Mouse (Mus musculus): ENCODE measurements around the gene Kmt2e.

Kmt2e gene

DNA sequence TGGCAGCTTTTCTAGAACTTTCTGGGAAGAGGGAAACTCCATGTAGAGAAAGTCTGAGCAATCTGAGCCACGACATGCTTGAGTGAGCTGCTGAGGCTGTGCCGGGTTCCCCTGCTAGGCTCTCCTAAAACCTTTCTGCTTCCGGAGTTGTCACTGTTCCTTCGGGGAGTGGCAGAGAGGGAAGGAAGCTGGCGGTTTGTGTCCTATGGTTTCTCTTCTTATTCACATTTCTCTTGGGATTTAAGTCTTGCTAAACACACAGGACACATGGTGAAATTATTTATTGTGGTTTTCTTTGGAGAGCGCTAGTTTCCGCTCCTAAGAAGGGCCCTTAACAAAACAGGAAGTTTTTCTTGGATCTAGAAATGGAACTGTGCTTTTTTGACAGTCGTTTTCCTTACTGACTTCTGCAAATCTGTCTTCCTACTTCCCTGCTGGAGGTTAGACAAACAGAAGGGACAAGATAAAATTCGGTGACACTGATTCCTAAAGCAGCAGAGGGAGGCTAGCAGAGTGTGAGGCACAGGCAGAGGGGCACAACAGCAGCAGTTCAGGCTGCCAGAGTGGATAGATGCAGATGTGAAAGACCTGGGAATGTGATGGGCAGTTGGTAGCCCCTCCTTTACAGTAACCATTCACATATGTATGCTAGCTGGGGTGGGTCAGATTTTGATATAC, 24.1 kb upstream of the Kmt2e start:
- DNase-seq (ENCODE audit: low read depth, low spot score): no peak

DNA sequence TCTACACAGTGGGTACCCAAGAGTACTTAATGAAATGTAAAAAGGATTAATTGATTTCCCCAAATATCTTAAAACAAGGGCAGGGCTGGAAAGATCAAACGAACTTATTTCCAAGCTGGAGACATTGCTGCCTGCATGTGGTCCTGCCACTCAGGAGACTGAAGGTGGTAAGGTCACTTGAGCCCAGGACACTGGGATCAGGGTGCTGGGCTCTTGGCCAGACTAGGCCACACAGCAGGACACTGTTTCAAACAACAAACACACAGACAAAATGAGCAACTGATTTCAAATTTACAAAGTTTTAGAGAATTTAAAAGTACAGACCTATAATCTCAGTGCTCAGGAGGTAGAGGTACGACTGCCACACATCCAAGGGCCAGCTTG, 23.5 kb upstream of the Kmt2e start:
- DNase-seq (ENCODE audit: low read depth, low spot score): no peak

DNA sequence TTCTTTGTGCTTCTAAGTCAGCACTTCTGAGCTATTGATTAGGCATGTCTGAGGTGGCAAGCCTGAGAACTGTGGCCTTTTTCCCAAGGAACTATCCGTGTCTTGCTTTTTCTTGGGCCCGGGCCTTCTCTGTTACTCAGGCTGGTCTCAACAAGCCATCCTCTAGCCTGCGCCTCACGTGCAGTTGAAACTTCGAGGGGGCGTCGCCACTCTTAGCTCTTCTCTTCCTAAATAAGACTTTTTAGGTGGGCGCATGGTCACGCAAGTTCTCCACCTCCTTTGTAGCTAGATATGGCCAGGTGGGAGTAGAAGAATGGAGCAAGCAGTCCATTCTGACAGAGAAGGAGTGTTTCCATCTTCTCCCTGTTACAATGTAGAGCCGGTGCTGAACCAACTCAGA, 22.6 kb upstream of the Kmt2e start:
- DNase-seq (ENCODE audit: low read depth, low spot score): no peak

DNA sequence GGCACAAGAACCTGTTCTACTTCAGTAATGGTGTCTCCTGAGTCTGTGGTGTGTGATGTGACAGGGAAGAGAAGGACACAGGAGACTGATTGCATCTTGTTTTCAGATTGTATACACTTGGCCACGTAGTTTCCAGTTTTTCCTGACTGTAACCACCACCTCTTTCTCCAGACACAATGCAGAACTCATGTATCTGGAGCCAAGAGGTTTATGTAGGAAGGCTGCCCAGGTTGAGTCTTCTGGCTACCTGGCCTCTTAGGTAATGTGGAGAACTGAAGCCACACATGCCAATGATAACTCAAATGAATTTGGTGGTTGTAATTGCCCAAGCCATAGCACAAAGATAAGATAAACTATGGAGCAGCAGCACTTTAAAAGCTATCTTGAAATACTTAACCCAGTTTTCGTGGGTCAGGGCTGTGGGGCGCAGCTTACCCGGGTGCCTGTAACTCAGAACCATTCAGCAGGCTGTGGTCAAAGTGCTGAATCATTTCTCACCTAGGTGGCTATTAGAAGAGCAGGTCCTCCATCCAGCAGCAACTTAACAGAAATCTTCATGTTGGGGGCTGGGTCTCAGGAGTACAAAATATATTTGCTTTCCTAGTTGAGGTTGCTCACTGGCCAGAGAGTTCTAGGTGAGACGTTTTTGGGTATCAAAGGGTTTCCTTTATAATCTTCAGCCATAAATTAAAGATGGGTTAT, 21.8 kb upstream of the Kmt2e start:
- DNase-seq (ENCODE audit: low read depth, low spot score): no peak

DNA sequence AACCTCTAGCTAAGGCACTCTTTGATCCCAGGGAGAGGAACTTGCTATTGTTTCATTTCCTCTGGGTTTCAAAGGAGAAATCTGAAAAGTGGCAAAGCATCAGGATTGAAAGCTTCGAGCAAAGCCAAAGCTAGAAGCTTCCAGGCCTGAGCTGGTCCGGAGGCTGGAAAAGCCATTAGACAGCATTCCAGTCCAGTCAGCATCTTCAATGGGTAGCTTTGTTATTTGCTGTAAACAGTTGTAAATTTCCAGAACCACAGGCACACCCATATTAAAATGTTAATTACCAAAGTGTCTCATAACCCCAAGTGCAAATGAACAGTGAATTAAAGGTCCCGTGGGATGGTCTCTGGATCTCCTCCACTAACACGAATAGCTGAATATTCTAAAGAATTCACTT, 21.2 kb upstream of the Kmt2e start:
- no peak for DNase-seq (ENCODE audit: low read depth, low spot score)

DNA sequence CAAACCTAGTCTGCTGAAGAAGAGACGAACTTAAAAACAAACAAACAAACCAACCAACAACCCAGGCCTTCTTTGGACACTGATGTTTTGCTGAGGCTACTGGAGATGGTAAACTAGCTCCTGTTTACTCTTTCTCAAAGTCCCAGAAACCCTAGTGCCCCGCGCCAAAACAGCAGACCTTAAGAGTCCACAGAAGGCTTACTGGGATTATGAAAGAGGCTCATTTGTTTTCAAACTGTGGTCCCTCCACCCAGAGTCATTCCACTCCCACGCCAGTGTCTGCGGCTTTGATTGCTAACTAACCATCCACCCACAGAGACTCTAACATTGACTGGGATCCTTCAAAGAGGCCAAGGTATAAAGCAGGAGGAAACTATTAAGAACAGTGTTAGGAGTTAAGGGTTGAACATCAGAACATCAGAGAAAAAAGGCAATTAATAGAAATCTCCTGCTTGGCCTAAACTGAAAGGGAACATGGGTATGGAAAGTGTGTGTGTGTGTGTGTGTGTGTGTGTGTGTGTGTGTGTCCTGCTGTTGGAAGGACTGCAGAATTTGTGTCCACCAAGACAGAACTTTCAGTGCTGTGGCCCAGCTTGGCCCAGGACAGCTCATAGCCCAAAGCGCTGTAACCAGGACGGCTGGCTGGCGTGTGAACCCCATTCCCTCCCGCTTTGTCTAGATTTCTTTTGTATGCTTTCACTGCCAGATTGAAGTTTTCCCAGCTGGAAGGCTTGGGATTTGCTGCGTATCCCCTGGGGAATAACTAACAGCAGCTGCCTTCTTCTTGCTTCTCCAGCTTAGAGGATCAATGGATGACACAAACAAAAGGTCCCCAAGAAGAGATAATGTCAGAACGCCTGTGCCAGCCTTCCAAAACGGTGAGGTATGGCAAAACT, 20.4 kb upstream of the Kmt2e start:
- DNase-seq (ENCODE audit: low read depth, low spot score): peak; percentile 76

DNA sequence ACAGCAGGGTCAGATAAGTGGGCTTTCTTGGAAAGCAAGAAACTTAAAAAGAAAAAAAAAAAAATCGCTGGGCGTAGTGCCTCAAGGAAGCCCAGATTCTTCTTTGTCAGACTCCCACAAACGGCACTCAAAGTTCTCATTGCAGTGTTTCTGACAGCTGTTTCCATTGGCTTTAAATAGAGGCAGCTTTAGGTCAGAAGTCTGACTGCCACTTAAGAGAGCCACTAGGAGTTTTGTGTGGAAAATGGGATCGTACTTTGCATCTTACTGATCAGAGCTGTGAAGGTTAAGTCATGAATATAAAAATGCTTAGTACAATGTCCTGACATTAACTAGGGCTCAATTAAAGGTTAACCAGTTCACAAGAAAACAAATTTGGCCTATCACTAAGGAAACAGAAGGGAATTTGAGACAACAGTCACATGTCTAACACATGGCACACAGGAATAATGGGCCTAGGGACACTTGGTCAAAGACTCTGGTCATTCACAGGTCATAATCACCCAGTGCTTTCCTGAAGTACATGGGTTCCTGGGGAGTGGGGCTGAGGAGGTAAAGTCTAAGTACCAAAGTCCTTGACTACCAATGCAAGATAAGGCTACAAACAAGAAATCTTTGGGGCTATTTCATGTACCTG, 19.6 kb upstream of the Kmt2e start:
- DNase-seq (ENCODE audit: low read depth, low spot score): no peak

DNA sequence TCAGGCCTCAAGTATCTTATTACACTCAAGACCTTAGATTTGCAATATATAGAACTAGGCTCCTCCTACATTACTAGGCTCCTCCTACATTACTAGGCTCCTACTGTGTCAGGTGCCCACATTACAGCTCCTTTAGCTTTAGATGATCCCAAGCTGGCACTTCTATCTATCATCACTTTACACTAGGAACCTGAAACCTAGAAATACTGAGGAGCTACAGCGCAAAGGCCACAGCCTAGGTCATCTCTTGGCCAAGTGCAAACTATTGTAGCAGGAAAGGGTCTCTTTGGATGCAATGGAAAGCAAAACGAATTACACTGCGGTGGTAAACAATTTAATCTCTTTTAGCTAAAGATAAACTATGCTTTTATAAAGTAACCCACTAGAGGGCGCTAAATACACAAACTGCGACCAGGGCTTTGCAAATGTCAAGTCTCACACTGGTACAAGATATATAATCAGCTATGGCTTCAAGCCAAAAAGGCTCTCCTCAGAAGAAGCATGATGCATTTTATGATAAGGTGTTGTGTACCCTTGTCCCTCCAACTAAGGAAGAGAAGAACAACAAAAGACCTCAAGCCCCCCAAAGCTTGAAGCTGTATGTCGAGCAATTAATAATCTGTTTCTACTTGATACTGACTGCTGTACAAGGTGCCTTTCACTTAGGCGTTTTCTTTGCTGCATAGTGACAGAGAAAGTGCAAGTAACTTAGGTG, 18.5 kb upstream of the Kmt2e start:
- DNase-seq (ENCODE audit: low read depth, low spot score): peak; percentile 65

DNA sequence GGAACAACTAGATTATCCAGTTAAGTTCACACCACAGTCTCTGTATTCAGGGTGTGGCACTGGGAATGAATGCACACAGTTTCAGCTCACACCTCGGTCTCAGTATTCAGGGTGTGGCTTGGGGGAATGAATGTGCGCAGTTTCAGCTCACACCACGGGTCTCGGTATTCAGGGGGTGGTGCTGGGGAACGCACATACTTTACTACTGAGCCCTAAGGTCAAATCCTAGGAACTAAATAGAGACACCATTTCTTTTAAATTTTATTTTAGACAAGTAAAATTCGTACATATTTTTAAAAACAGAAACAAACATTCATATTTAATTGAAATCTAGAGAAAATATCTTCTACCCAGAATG, 18.0 kb upstream of the Kmt2e start:
- DNase-seq (ENCODE audit: low read depth, low spot score): no peak

DNA sequence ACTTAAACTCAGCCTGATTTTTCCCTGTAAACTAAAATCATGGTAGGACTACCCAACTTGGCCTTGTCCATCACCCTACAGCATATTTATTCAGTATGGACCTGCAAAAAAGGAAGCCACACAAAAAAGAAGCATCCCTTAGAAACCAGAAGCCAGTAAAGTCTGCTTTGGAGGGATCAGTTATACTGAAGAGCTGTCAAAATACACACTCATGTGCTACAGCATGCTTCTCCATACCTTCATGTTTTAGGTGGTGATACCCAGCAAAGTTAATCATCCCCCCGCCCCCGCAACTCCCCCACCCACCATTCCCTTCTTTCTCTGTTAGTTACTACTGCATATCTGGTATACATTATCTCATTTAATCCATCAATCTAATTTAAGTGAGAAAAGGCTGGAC, 16.5 kb upstream of the Kmt2e start:
- DNase-seq (ENCODE audit: low read depth, low spot score): no peak

DNA sequence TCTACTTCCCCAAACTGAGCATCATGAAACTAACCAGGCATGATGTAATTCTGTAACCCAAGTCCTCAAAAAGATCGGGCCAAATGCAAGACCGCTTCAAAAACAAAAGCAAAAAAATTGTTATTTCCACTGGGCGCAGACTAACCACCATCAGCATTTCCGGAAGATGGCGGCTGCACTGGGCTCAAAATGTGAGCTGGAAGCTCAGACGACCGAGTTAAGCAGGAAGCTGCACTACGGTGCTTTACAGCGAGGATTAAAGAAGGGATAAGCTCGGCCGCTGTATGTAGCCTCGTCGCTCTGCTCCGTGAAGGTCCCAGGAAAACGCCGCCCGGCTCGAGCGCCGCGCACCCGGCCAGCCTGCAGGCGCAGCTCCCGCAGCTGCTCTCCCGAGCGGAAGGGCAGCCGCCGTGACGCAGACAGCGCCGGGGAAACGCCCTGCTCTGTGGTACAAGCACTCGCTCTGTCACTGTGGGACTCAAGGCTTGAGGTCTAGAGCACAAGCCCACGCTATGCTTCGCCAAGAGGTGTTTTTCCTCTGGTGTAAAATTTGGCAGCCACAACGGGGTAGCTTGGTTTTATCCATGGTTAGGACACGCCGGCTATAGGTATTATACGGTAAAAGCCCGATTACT, 16.0 kb upstream of the Kmt2e start:
- peak; percentile 81 for DNase-seq (ENCODE audit: low read depth, low spot score)

DNA sequence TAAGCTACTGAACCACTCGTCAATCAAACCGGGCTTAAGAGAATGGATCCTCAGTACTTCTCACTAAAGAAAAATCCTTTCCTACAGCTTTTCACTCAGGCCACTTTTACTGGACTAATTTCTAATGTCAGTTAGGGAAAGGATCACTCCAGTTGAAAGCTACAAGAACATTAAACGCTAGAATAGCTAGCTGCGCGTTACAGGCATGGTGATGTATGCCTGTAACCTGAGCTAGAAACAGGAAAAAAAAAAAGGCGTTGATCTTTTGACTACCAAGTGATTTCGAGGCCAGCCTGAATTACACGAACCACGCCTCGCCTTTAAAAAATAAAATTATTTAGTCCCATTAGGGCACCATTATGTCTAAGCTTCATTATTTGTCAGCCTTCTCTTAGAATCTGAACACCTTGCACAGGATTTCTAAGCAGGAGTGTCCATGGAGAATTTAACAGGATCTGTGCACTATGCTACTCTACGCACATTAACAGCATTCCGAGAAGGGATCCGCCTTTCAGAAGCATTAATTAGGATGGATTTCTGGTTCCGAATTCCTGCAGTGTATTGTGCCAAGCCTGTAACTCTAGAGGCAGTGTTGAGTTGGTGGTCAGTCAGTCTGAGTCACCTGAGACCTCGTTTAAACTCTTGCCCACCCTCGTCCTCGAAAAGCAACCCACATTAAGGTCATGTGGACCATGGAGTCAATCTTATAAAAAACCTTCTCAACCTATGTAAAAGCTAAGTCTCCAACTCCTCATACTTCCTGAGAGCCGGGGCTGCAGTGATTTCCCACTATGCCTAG, 15.2 kb upstream of the Kmt2e start:
- DNase-seq (ENCODE audit: low read depth, low spot score): peak; percentile 34

DNA sequence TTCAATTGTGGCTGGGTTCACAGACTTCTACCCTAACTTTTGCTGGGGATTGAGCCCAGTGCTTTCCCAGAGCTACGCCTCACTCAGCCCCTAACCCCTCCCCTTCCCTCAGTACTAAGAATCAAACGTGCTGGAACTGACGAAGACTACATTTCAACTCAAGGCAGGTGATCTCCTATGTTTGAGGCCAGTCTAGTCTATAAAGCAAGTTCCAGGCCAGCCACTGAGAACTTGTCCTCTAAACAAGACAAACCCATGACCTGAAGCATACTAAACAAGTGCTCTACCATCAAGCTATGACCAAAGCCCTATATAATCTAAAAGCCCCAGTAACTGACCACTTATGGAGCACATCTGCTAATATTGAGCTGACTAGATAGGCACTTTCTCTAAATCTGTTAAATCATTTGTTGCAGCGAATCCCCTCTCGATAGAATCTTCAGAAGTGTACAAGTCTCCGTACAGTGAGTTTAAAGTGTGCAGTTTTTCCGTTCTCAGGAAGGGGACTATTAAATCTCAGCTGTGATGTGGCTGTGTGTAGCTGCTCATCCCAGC, 14.5 kb upstream of the Kmt2e start:
- DNase-seq (ENCODE audit: low read depth, low spot score): no peak

DNA sequence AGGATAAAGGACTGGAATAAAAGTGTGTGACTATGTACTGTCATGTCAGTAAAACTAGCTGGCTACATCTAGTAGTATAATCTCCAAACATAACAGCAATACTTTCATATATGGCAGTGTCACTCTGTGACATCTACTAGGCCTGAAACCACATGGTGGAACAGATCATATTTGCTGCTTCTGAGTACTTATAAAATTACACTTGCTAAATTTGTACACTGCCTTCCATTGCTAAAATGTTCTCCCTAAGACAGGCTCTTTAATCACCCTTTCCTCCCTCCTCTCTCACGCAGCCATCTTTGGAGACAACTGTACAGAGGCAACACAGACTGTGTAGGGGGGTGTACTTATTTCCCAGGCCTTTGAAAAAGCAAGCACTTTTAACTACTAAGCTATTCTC, 13.8 kb upstream of the Kmt2e start:
- no peak for DNase-seq (ENCODE audit: low read depth, low spot score)

DNA sequence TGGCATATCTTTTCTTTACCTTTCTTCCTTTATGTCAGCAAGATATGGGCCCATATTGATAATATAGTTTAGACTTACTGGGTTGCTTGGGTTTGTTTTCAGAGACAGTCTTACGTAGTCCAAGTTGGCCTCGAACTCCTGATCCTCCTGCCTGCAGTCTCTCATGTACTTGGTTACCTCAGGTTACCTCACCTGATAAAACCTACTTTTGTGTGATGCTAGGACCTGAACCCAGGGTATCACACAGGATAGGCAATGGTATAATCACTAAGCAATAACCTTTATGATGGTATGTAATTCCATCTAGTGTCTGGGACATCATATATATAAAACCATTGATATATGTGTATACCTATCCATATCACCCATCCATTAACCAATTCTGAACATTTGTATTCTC, 12.8 kb upstream of the Kmt2e start:
- no peak for DNase-seq (ENCODE audit: low read depth, low spot score)

DNA sequence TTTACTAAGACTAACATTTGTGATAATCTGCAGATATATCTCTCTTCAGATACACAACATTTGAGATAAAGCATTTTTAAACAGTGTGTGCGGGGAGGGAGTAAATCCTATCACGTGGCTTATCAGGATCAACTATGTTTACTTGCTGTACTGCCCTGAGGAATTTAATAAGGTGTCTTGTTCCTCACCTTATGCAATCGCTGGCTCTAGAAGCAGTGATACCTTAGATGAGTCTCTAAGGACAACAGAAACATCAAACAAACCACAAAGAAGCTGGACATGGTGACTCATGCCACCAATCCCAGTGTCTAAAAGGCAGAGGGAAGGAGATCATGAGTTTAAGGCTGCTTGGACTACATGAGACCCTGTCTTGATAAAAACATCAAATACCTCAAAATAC, 11.2 kb upstream of the Kmt2e start:
- DNase-seq (ENCODE audit: low read depth, low spot score): no peak

DNA sequence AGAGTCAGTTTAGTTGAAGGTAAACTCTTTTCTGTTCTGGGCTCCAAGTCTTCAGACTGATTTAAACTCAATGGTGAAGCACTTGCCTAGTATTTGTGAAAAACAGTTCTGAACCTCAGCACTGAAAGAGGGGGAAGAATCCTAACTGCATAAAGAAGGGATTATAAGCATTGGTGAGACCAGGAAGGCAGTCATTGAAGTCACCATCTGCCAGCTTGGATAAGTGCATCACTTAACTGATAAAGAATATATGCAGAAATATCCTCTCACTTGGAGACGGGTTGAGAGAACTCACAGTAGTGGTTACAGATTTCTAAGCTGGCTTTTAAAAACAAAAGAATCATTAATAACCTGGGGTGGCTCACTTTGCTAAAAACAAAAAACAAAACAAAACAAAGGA, 6.7 kb upstream of the Kmt2e start:
- DNase-seq (ENCODE audit: low read depth, low spot score): no peak

DNA sequence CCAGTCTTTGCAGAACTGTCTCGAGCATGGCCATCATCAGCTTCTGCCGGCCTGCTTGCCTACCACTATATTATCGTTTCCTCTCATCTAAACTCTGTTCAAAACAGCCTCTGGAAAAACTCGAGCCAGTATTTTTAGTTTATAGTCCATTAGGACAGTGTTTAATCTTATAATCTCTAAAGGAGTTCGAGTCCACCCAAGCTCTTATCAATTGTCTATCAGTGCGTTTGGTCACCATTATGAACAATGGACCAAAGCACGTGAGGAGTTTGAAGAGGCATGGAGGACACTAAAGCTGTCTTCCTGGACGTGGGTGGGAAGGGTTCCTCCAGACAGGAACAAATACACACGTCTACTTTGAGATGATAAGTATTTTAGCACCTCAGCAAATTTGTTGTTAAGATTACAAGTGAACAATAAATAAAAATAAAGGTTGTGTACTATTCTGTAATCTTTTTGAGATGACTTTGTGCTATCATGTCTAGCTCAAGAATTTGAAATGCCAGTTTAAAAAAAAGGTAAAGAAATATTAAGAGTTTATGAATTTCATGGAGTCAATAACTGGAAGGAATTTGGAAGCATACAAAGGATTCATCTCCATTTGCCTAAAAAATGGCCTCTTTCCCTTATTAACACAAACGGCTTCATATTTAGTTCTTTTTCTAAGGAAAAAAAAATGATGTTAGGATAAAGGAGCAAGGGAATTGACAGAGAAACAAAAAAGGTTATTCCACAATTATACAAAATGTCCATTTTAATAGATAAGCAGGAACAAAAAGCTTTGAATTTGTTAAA, 3.0 kb upstream of the Kmt2e start:
- peak; percentile 29 for DNase-seq (ENCODE audit: low read depth, low spot score)
